Mouse (Mus musculus) left cerebral cortex, adult 2 months (tissue): ENCODE measurements around the gene Slc3a1. TPM values are rescaled to one million over a fixed set of nuclear protein-coding genes. Genes with fewer than 3 reads are reported as not detected.

ENCODE experiments used
- DNase-seq, 2 experiments: peaks; one replicate each; pipeline ENCODE4 v3.0.0; 2021 to 2022; ENCODE audit warnings: low spot score in 2 of 2, mixed read lengths in 1 of 2; ENCODE audit errors: extremely low spot score in 1 of 2
- H3K27ac ChIP-seq: fragments of 200-600 bp; 2 replicates; pipeline ENCODE4 v1.8.1; 2022
- H3K4me3 ChIP-seq: fragments of 200-600 bp; 2 replicates; pipeline ENCODE4 v1.8.1; 2022
- CTCF ChIP-seq: fragments of 200-600 bp; IDR thresholded peaks from 2 replicates; pipeline ENCODE4 v1.8.1; 2022; ENCODE audit warnings: antibody characterized with exemption, mild to moderate bottlenecking, moderate library complexity
- intact Hi-C: fragments of 180-260 bp; cut with DNase I; formaldehyde crosslinking; loops from one replicate; pipeline ENCODE4 v1.15.1; 2025
- long read RNA-seq, 2 experiments: library from polyadenylated mRNA; stranded (forward); transcript quantifications; one replicate each; pipeline ENCODE4 v2.0.0; 2021; ENCODE audit warnings: borderline mapping rate in 2 of 2
- total RNA-seq, 2 experiments: library from RNA; stranded (reverse); gene quantifications; 2 replicates each; pipeline ENCODE4 v1.2.3; 2021

Gene Slc3a1
- under 1 TPM; 0.26 to 0.38 TPM for total RNA-seq
- long read RNA-seq, experiment 1, partial matches to known transcripts = 0 of 1 reads
- long read RNA-seq, experiment 1, other reads (novel, unspliced or antisense) = 1 of 1 reads
- long read RNA-seq, experiment 2 = 0 reads

DNA sequence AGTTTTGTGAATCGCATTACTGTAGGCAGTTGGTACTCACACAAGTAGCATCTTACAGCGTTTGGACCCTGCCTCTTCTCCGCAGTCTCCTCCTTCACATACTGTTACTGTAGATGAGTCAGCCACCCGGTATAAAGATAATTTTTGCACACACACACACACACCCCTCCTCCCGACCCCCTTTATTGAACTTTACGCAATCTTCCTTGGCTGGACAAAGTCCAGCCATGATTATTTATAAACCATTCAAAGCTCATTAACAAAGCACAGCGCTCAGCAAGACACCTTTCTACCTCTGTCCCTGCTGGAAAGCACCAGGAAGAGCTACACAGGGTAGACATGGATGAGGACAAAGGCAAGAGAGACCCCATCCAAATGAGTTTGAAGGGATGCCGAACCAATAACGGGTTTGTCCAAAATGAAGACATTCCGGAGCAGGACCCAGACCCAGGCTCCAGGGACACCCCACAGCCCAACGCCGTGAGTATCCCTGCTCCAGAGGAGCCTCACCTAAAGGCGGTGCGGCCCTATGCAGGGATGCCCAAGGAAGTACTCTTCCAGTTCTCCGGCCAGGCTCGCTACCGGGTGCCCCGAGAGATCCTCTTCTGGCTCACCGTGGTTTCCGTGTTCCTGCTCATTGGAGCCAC, at the start of gene Slc3a1:
Gene Slc3a1 (plus strand): TSS at position 284 of the 647 bp plus-strand sequence.
- TF ChIP-seq CTCF = no peak
- Histone ChIP-seq H3K4me3 (no peak within 1 kb of the TSS), H3K27ac (no peak within 1 kb of the TSS)
- DNase-seq = no peak
- intact Hi-C loops = no loop called here

DNA sequence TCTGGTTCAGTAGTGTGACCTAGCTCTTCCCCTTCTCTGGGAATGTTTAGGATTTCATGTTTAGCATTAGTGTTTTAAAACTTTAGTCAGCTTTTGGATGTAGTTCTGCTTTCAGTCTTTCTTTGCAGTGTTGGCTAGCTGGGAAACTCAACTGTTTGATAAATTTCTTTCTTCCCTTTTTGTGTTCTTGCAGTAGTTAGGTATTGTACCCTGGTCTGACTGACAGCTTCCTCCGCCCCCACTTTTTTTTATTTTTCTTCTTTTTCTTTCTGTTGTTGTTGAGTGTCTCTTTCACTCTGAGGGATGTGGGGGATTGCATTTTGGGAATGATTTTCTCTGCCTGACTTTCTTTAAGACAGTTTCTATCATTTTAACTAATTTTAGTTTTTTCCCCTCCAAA, 46.5 kb upstream of the Slc3a1 start:
- no peak overlapping the region for H3K27ac ChIP-seq
- no peak for TF ChIP-seq CTCF
- H3K4me3 ChIP-seq = no peak overlapping the region
- DNase-seq = no peak
- intact Hi-C loops = no loop called here

DNA sequence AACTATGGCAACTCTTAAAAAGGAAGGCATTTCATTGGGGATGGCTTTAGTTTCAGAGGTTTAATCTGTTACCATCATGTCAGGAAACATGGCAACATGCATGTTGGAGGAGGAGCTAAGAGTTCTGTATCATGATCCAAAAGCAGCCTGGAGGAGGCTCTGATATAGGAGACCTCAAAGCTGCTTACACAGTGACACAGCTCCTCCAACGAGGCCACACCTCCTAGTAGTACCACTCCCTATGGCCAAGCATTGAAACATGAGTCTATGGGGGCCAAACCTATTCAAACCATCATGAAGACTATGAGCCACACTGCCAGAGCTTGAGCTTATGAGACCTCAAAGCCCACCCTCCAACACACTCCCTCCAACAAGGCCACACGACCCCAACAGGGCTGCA, 45.4 kb upstream of the Slc3a1 start:
- no peak for TF ChIP-seq CTCF
- intact Hi-C loops = no loop called here
- H3K27ac ChIP-seq = no peak overlapping the region
- H3K4me3 ChIP-seq = no peak overlapping the region
- no peak for DNase-seq

DNA sequence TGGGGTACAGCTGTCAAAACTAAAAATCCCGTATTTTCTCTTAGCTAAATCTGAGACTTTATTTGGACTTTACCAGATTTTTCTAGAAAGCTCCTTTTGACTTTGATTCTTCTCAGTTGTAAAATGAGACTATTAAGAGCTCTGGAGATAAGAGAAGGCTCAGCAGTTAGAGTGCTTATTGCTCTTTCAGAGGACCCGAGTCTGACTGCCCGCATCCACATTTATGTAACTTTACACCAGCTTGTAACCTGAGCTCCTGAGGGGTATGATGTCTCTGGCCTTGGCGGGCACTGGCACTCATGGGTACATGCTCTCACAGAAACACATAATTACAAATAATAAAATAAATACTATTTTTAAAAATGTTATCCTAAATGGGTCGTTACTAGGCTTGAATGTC, 41.8 kb upstream of the Slc3a1 start:
- DNase-seq = no peak
- intact Hi-C loops = no loop called here
- Histone ChIP-seq H3K4me3 (no peak overlapping the region), H3K27ac (no peak overlapping the region)
- no peak for TF ChIP-seq CTCF

DNA sequence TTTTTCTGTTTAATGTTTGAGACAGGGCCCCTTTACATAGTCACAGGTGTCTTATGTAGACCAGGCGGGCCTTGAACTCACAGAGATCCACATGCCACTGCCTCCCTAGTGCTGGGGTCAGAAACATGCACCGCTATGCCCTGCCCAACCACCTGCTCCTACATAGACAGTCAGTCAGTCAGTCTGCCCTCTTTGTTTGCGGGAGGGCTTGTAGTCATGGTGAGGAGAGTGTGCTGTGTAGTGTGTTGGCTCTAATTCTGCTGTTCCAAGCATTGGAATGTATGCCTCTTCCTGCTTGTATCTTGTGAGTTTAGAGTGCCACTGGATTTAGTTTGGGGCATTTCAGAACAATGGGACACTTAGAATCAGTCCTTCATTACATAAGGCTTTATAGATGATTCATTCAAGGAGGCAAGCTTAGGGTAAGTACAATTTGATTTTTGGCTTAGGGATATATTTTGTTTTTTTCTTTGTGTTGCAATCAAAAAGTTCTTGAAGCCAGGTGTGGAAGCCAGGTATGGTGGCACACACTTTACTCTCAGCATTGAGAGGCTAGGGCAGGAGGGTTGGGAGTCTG, 40.3 kb upstream of the Slc3a1 start:
- TF ChIP-seq CTCF = no peak
- Histone ChIP-seq H3K4me3 (no peak overlapping the region), H3K27ac (no peak overlapping the region)
- no peak for DNase-seq
- intact Hi-C loops = no loop called here

DNA sequence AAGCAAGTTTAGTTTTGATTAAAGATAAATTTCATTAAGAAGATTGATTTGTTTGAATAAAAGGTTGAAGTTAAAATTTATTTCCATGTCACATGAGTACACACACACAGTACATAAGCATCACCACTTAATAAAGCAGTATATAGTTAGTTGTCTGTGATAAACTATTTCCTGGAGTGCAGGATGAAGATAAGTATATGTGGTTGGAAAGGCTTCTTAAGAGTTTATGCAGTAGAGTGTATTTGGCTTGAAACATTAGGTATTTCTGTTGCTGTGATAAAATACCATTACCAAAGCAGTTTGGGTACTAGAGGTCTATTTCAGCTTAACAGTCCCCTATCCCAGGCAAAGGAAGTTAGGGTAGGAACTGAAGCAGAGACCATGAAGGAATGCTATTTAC, 39.7 kb upstream of the Slc3a1 start:
- DNase-seq = no peak
- H3K4me3 ChIP-seq = no peak overlapping the region
- no peak overlapping the region for H3K27ac ChIP-seq
- no peak for TF ChIP-seq CTCF
- intact Hi-C loops = no loop called here

DNA sequence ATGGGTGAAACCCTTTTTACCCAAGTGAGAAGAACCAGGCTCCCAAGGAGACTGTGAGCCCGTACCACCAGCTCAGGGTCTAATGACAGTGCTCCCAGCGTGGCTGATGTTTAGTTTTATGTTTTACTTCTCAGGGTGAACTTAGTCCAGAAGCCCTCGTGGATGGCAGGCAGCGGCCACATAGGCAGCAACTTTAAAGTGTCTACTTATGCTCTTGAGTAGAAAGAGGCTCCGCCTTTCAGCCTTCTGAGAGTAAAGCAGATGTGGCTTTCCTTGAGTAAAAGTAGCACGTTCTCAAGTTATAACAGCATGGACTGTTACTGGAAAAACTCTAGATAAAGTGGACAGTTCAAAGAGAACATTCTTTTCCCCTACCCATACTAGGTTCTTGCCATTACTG, 32.3 kb upstream of the Slc3a1 start:
- DNase-seq = no peak
- no peak overlapping the region for H3K27ac ChIP-seq
- H3K4me3 ChIP-seq = no peak overlapping the region
- intact Hi-C loops = no loop called here
- TF ChIP-seq CTCF = no peak

DNA sequence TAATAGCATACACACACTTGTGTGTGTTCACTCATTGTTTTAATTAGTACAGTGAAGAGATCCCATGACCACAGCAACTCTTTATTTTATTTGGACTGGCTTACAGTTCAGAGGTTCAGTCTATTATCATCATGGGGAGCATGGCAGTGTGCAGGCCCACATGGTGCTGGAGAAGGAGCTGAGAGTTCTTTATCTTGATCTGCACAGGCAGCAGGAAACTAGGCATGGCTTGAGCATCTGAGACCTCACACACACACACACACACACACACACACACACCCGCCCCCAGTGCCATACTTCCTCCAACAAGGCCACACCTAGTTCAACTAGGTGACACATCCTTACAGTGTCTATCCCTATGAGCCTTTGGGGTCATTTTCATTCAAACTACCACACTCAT, 30.5 kb upstream of the Slc3a1 start:
- intact Hi-C loops = no loop called here
- no peak for TF ChIP-seq CTCF
- Histone ChIP-seq H3K4me3 (no peak overlapping the region), H3K27ac (no peak overlapping the region)
- no peak for DNase-seq

DNA sequence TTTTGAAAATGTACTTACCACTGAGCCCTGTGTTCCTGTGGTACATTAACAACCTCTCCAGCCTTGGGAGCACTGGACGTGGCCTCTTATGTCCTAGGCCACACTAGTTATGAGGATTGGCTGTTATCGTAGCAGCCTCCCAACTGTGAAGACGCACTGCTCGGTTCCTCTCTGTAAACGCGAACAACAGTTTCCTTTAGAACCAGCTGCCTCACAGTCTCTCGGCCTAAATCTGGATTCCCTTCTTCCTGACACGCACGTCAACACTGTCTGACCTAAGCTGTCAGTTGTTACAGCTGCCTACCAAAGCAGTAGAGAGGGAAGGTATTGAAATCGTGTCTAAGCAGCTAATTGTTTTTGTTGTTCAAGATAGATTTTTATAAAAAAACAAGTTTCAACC, 28.5 kb upstream of the Slc3a1 start:
- H3K4me3 ChIP-seq = no peak overlapping the region
- no peak for DNase-seq
- no peak overlapping the region for H3K27ac ChIP-seq
- no peak for TF ChIP-seq CTCF
- intact Hi-C loops = no loop called here

DNA sequence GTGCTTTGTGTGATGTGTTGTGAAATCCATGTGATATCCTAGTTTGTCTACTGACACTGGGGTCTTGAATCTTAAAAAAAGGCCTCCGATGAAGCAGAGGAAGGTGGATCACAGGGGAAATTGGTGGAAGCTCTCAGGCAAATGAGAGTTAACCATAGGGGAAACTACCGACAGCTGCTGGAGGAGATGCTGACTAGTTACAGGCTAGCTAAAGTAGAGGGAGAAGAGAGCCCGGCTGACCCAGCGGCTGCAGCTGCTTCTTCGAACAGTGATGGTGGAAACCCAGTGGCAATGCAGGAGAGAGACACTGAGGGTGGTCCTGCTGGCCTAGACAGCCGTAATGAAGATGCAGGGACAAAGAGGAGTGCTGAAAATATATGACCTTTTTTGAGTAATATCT, 14.7 kb upstream of the Slc3a1 start:
- no peak for DNase-seq
- Histone ChIP-seq H3K4me3 (no peak overlapping the region), H3K27ac (no peak overlapping the region)
- TF ChIP-seq CTCF = no peak
- intact Hi-C loops = no loop called here

DNA sequence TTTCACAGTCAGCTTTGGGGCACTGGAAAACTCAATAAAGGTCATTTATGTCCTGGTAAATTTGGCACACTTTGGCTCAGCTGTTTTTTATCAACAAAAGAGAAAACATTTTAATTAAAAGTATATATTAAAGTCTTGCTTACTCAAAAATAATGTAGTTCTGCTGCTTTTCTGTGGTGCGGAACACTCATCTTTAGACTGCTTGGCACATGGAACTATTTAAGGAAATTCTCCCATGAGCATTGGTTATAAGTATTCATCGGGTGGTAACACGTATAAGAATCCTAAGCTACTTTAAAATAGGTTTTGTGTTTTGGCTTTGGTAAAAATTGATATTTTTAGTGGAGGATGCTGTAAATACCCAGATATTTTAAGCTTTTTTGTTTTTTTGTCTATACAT, 13.5 kb upstream of the Slc3a1 start:
- no peak for TF ChIP-seq CTCF
- no peak overlapping the region for H3K4me3 ChIP-seq
- DNase-seq = no peak
- no peak overlapping the region for H3K27ac ChIP-seq
- intact Hi-C loops = no loop called here

DNA sequence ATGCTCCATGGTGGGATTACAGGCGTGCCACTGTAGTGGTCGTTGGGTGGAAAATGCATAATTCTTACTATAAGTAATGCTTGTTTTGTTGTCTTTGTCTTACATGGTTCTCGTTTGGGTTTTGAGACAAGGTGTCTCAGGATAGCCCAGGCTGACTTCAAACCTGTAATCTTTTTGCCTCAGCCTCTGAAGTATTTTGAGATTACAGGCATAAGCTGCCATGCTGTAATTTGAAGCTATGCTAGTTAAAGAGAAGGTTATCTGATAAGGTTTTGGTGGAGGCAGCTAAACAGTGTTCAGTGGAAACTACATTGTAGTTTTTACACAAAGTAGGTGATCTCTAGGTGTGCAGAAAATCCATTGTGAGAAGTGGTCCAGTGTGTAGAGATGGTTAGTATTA, 9.8 kb upstream of the Slc3a1 start:
- intact Hi-C loops = no loop called here
- DNase-seq = no peak
- Histone ChIP-seq H3K27ac (no peak overlapping the region), H3K4me3 (no peak overlapping the region)
- no peak for TF ChIP-seq CTCF

DNA sequence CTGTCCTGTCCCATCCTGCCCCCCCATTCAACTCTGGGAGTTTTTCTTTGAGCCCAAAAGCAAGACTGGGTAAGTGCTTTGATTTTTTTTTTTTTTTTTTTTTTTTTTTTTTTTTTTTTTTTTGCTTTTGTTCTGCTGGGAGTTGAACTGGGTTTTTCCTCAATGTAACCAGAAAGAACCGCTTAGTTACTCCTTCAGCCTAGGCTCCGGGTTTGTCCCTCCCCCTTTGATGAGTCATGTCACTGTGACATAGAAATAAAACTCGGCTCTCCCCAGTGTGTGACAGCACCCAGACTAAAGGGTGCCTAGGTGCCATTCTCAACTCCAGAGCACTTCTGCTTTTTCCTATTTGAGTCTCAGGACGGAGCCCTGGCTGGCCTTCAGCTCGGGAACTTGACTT, 9.4 kb upstream of the Slc3a1 start:
- intact Hi-C loops = no loop called here
- Histone ChIP-seq H3K4me3 (no peak overlapping the region), H3K27ac (no peak overlapping the region)
- no peak for DNase-seq
- no peak for TF ChIP-seq CTCF
